9 mouse cellular contexts compared by ENCODE assay signal in genomic region chr10:85389286-85390139, GRCm38 (mm10). TPM values are rescaled to one million over a fixed set of nuclear protein-coding genes. Genes with fewer than 3 reads are reported as not detected.
A peak's percentile ranks its signal among the peaks of the same experiment; 100 is the strongest.
DNase-seq lines count a peak whose midpoint lies in the region; ATAC-seq and TF ChIP-seq lines count a peak whose summit lies in the region.
"Had no signal": no experiment of that assay in that cellular context is flagged by ENCODE, and none has a peak within 500 bp of the region (broad histone marks: within the 10 kb centered on the region; RNA-seq: fewer than 3 reads in every experiment).

No protein-coding gene starts in this region.

- no peak for ATAC-seq in lung, embryonic 14.5 days (ENCODE audit: insufficient read depth)
- ATAC-seq in hindbrain, embryonic 13.5 days (ENCODE audit: low FRiP score), result no peak
- no peak for ATAC-seq in neural tube, embryonic 14.5 days (ENCODE audit: low read depth)

- H3K4me2 ChIP-seq in lung, embryonic 14.5 days, result peak overlapping the region; percentile 99
- H3K4me2 ChIP-seq in hindbrain, embryonic 13.5 days, result peak overlapping the region; percentile 98
- H3K4me2 ChIP-seq in neural tube, embryonic 14.5 days (ENCODE audit: low read depth, low read length), result peak overlapping the region; percentile 95

- H3K27me3 ChIP-seq in lung, embryonic 14.5 days (ENCODE audit: insufficient read depth, low read length), result peaks cover 24% of the 10 kb centered on the region; the same call in 1 of the 2 replicates
- 0 out of 2 replicates have a peak, but pooled peaks cover 3% of the 10 kb centered on the region for H3K27me3 ChIP-seq in hindbrain, embryonic 13.5 days
- H3K27me3 ChIP-seq in neural tube, embryonic 14.5 days (ENCODE audit: control insufficient read depth, insufficient read depth, low read length), result peaks cover 3% of the 10 kb centered on the region; the same call in 1 of the 2 replicates

- no peak for TF ChIP-seq CTCF in lung, embryonic 14.5 days (IDR thresholded peaks at IDR 0.05; ENCODE audit: low read depth)

- 44% methylated on average over 23 of the region's 23 CpGs for WGBS in lung, embryonic 14.5 days
- 47% methylated on average over 23 of the region's 23 CpGs for WGBS in hindbrain, embryonic 13.5 days
- 51% methylated on average over 23 of the region's 23 CpGs for WGBS in neural tube, embryonic 14.5 days

- no peak overlapping the region; the same call in 1 of the 2 replicates for H3K4me3 ChIP-seq in lung, embryonic 14.5 days (ENCODE audit: low read depth, low read length)
- H3K4me3 ChIP-seq in hindbrain, embryonic 13.5 days, result peak overlapping the region; percentile 73
- H3K4me3 ChIP-seq in neural tube, embryonic 14.5 days (ENCODE audit: low read depth, low read length), result peak overlapping the region; percentile 69
- H3K4me3 ChIP-seq: liver, embryonic 15.5 days had no signal

- no peak for DNase-seq in lung, embryonic 14.5 days
- DNase-seq in lung, postnatal 4 days, result no peak
- peak; percentile 33 to 36 for DNase-seq in cerebellum, postnatal 10 days
- DNase-seq in adrenal gland, postnatal 25 days, result no peak
- DNase-seq in layer of hippocampus, postnatal 36 days, result no peak
- no peak for DNase-seq in spleen, postnatal 4 days (ENCODE audit: low spot score in 2 of 2)

- no peaks in the 10 kb centered on the region for H3K36me3 ChIP-seq in lung, embryonic 14.5 days (ENCODE audit: insufficient read depth)
- H3K36me3 ChIP-seq in hindbrain, embryonic 13.5 days, result no peaks in the 10 kb centered on the region
- H3K36me3 ChIP-seq in neural tube, embryonic 14.5 days (ENCODE audit: control insufficient read depth, insufficient read depth, low read length), result no peaks in the 10 kb centered on the region
- H3K36me3 ChIP-seq: liver, embryonic 15.5 days had no signal

- no peak overlapping the region for H3K27ac ChIP-seq in lung, embryonic 14.5 days (ENCODE audit: low read depth)
- H3K27ac ChIP-seq in hindbrain, embryonic 13.5 days, result no peak overlapping the region
- no peak overlapping the region for H3K27ac ChIP-seq in neural tube, embryonic 14.5 days (ENCODE audit: low read depth, low read length)
- H3K27ac ChIP-seq: liver, embryonic 15.5 days had no signal

- no peak overlapping the region for H3K9ac ChIP-seq in lung, embryonic 14.5 days
- peak overlapping the region; percentile 58; the same call in 1 of the 2 replicates for H3K9ac ChIP-seq in hindbrain, embryonic 13.5 days
- H3K9ac ChIP-seq in neural tube, embryonic 14.5 days (replicated peaks; ENCODE audit: low read depth, low read length), result 0 out of 2 replicates have a peak overlapping the region, but pooled peaks have one; percentile 37
- H3K9ac ChIP-seq: liver, embryonic 15.5 days had no signal

- H3K4me1 ChIP-seq in lung, embryonic 14.5 days (ENCODE audit: insufficient read depth), result no peaks in the 10 kb centered on the region
- H3K4me1 ChIP-seq in hindbrain, embryonic 13.5 days (replicated peaks), result peaks cover 62% of the 10 kb centered on the region
- 0 out of 2 replicates have a peak, but pooled peaks cover 4% of the 10 kb centered on the region for H3K4me1 ChIP-seq in neural tube, embryonic 14.5 days (ENCODE audit: control insufficient read depth, insufficient read depth, low read length)

- H3K9me3 ChIP-seq in lung, embryonic 14.5 days (ENCODE audit: low read depth, low read length), result no peaks in the 10 kb centered on the region
- no peaks in the 10 kb centered on the region for H3K9me3 ChIP-seq in hindbrain, embryonic 13.5 days
- no peaks in the 10 kb centered on the region for H3K9me3 ChIP-seq in neural tube, embryonic 14.5 days (ENCODE audit: control insufficient read depth, low read length)
- H3K9me3 ChIP-seq: liver, embryonic 15.5 days had no signal

RNA-seq across cellular contexts. Expression of gene Btbd11, which starts 2.9 kb away (rescaled TPM):
- 2.3 and 3.7 TPM in 2 replicates for polyA plus RNA-seq in lung, embryonic 14.5 days (2014; fragmentation: Nextera tagmentation; extraction: Ambion mirVana)
- 14.5 and 15.7 TPM in 2 replicates for polyA plus RNA-seq in hindbrain, embryonic 13.5 days (2015; fragmentation: Nextera tagmentation; extraction: Ambion mirVana)
- 27.9 and 32.1 TPM in 2 replicates for polyA plus RNA-seq in neural tube, embryonic 14.5 days (2014; fragmentation: Nextera tagmentation; extraction: Ambion mirVana)
- 8.2 and 8.8 TPM in 2 replicates for total RNA-seq in adrenal gland, postnatal 25 days (2021)
- 10 to 100 TPM; 19.1 to 20.0 TPM for total RNA-seq in layer of hippocampus, postnatal 36 days (2021)

Comparison
In these comparisons a context has a peak if more than half of its experiments do, and no peak if none do; other contexts are left out.
1. DNase-seq: peak in cerebellum, postnatal 10 days (2 of 2); none in lung, embryonic 14.5 days (single experiment), lung, postnatal 4 days (0 of 2), adrenal gland, postnatal 25 days (single experiment), layer of hippocampus, postnatal 36 days (0 of 2) and spleen, postnatal 4 days (0 of 2).
2. Peak in every context shown above with its lines, with median percentiles within 50 percentile points of each other: H3K4me2 ChIP-seq.